Mouse (Mus musculus): ENCODE data around the gene Fam102b. TPM values are rescaled to one million over a fixed set of nuclear protein-coding genes. Genes with fewer than 3 reads are reported as not detected.

Fam102b gene
- polyA plus RNA-seq, 1 experiment from 2014 or later, result 8.2 TPM

DNA sequence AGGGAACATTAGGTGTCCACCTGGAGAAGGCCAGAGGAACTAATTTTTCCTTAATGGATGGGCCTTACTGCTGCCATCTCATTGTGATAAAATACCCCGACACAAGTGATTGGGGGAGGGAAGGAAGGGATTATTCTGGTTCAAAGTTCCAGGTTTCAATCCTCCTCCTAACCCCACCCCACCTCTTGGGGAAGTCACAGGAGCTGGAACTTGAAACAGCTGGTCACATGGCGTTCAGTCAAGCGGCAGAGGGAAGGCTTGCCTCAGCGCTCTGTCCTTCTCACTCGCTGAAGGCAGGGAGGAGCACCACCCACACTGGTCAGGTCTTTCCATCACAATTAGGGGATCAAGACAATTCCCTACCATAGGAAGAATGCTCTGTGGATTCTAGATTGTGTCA lies 88.7 kb downstream of the Fam102b start:
- TF ChIP-seq CTCF (IDR thresholded peaks at IDR 0.05; ENCODE audit: low read depth), result no peak
- H3K4me2 ChIP-seq (replicated peaks; ENCODE audit: low read depth), result no peak overlapping the region
- H3K27ac ChIP-seq (ENCODE audit: low read depth, low read length), result no peak overlapping the region
- no peaks in the 10 kb centered on the region for H3K4me1 ChIP-seq (replicated peaks; ENCODE audit: control insufficient read depth, insufficient read depth, low read length)
- no peaks in the 10 kb centered on the region; the same call in 1 of the 2 replicates for H3K27me3 ChIP-seq (replicated peaks; ENCODE audit: control insufficient read depth, insufficient read depth, low read length)
- H3K4me3 ChIP-seq (ENCODE audit: low read depth, low read length), result no peak overlapping the region
- no peaks in the 10 kb centered on the region for H3K36me3 ChIP-seq (ENCODE audit: control insufficient read depth, insufficient read depth)
- no peaks in the 10 kb centered on the region for H3K9me3 ChIP-seq (ENCODE audit: control insufficient read depth)
- ATAC-seq, result no peak
- no peak overlapping the region for H3K9ac ChIP-seq (ENCODE audit: low read depth, low read length)
- WGBS, result 90% methylated on average over 5 of the region's 5 CpGs

DNA sequence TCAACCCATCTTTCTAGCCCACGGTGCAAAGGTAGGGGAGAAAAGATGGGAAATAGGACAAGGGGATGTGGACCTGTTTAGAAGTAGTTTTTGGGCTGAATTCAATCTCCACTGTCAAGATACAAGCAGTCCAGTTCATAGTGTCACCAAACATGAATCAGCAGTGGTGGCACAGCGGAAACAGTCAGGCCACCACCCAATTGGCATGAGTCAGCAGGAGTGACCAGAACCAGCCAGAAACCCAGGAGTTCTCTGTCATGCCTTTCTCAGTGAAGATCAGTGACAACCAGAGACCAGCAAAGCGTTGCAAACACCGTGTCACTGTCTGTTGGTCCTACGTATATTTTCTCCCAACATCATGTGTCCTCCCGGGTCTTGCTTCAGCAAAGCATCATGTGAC lies 93.8 kb downstream of the Fam102b start:
- TF ChIP-seq CTCF (IDR thresholded peaks at IDR 0.05; ENCODE audit: low read depth), result no peak
- Histone ChIP-seq H3K27ac (ENCODE audit: low read depth, low read length) (no peak overlapping the region), H3K9me3 (ENCODE audit: control insufficient read depth) (0 out of 2 replicates have a peak, but pooled peaks cover 3% of the 10 kb centered on the region), H3K36me3 (ENCODE audit: control insufficient read depth, insufficient read depth) (no peaks in the 10 kb centered on the region), H3K27me3 (replicated peaks; ENCODE audit: control insufficient read depth, insufficient read depth, low read length) (no peaks in the 10 kb centered on the region), H3K4me3 (ENCODE audit: low read depth, low read length) (no peak overlapping the region), H3K4me2 (replicated peaks; ENCODE audit: low read depth) (no peak overlapping the region), H3K9ac (ENCODE audit: low read depth, low read length) (no peak overlapping the region), H3K4me1 (replicated peaks; ENCODE audit: control insufficient read depth, insufficient read depth, low read length) (no peaks in the 10 kb centered on the region)
- ATAC-seq, result no peak
- WGBS, result 93% methylated on average over 6 of the region's 6 CpGs

DNA sequence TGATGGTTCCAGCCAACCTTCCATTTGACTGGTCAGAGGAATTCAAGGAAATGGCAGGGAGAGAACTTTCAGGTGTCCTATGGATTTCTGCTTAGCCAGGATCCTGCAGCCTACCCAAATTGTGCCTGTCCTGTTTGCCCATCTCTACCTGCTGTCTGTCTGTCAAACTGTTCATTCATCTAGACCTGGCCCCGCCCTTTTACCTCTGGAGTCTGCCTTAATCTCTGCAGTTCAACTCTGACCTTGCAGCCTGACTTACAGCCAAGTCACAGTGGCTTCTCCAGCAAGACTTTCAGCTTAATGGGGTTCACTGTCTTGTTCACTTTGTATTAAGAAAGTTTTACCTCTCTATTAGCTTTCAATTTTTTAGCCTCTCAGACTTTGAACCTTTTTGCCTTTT lies 101.1 kb downstream of the Fam102b start:
- Histone ChIP-seq H3K4me3 (ENCODE audit: low read depth, low read length) (no peak overlapping the region), H3K9me3 (ENCODE audit: control insufficient read depth) (0 out of 2 replicates have a peak, but pooled peaks cover 3% of the 10 kb centered on the region), H3K27ac (ENCODE audit: low read depth, low read length) (no peak overlapping the region), H3K4me1 (replicated peaks; ENCODE audit: control insufficient read depth, insufficient read depth, low read length) (0 out of 2 replicates have a peak, but pooled peaks cover 3% of the 10 kb centered on the region), H3K4me2 (replicated peaks; ENCODE audit: low read depth) (no peak overlapping the region), H3K27me3 (replicated peaks; ENCODE audit: control insufficient read depth, insufficient read depth, low read length) (no peaks in the 10 kb centered on the region), H3K9ac (ENCODE audit: low read depth, low read length) (no peak overlapping the region), H3K36me3 (ENCODE audit: control insufficient read depth, insufficient read depth) (no peaks in the 10 kb centered on the region)
- 78% methylated on average over 1 of the region's 1 CpGs for WGBS
- TF ChIP-seq CTCF (IDR thresholded peaks at IDR 0.05; ENCODE audit: low read depth), result no peak
- ATAC-seq, result no peak; the same call in 1 of the 2 replicates

DNA sequence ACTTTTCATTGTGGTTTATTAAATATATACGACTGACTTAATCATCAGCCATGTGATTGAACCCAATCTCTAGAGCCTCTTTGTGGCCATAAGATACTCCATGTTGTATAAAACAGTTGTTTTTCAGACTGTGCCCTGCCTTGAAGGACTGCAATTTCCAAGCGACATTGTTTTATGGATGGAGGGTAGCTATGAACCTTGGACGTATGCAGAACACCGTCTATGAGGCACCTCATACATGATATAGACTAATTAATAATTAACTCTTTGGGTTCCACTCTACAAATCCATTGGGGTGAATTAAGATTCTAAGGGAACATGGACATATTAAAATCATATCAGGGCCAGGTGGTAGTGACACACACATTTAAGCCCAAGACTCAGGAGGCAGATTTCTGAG lies 101.7 kb downstream of the Fam102b start:
- Histone ChIP-seq H3K36me3 (ENCODE audit: control insufficient read depth, insufficient read depth) (no peaks in the 10 kb centered on the region), H3K27ac (ENCODE audit: low read depth, low read length) (0 out of 2 replicates have a peak overlapping the region, but pooled peaks have one; percentile 28), H3K4me2 (replicated peaks; ENCODE audit: low read depth) (no peak overlapping the region), H3K27me3 (replicated peaks; ENCODE audit: control insufficient read depth, insufficient read depth, low read length) (no peaks in the 10 kb centered on the region), H3K9ac (ENCODE audit: low read depth, low read length) (no peak overlapping the region), H3K4me3 (ENCODE audit: low read depth, low read length) (no peak overlapping the region), H3K4me1 (replicated peaks; ENCODE audit: control insufficient read depth, insufficient read depth, low read length) (0 out of 2 replicates have a peak, but pooled peaks cover 3% of the 10 kb centered on the region), H3K9me3 (ENCODE audit: control insufficient read depth) (0 out of 2 replicates have a peak, but pooled peaks cover 3% of the 10 kb centered on the region)
- TF ChIP-seq CTCF (IDR thresholded peaks at IDR 0.05; ENCODE audit: low read depth), result no peak
- ATAC-seq, result peak; percentile 73
- 46% methylated on average over 4 of the region's 4 CpGs for WGBS

DNA sequence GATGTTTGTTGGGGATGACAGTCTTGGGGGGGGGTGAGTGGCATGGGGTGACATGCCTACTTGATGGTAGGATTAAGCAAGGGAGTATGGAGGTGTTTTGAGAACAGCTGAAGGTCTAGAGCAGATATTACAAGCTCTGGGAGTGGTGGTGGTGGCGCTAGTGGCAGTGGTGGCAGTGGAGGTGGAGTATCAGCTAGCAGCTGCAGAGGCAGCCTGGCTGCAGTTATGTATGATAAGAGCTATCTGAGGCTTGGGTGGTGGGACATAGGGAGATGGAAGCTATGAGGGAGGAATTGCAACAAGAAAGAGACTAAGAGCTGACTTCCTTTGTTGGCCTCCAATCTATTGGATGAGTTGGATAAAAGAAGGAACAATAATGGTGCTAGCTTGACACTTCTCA lies 105.6 kb downstream of the Fam102b start:
- no peak overlapping the region for H3K4me3 ChIP-seq (ENCODE audit: low read depth, low read length)
- H3K4me1 ChIP-seq (replicated peaks; ENCODE audit: control insufficient read depth, insufficient read depth, low read length), result 0 out of 2 replicates have a peak, but pooled peaks cover 3% of the 10 kb centered on the region
- no peak for ATAC-seq
- H3K4me2 ChIP-seq (replicated peaks; ENCODE audit: low read depth), result no peak overlapping the region
- no peaks in the 10 kb centered on the region for H3K36me3 ChIP-seq (ENCODE audit: control insufficient read depth, insufficient read depth)
- H3K27me3 ChIP-seq (replicated peaks; ENCODE audit: control insufficient read depth, insufficient read depth, low read length), result no peaks in the 10 kb centered on the region
- no peaks in the 10 kb centered on the region for H3K9me3 ChIP-seq (ENCODE audit: control insufficient read depth)
- WGBS, result 75% methylated on average over 1 of the region's 1 CpGs
- no peak overlapping the region for H3K27ac ChIP-seq (ENCODE audit: low read depth, low read length)
- no peak overlapping the region for H3K9ac ChIP-seq (ENCODE audit: low read depth, low read length)
- no peak for TF ChIP-seq CTCF (IDR thresholded peaks at IDR 0.05; ENCODE audit: low read depth)

Small RNA genes within 50 kb of the gene (microRNA-seq; reads per million reads assigned to microRNA genes)
- gene Gm44384, result not detected

Other genes with a start within 250 kb of the Fam102b start
- gene Stxbp3, start 187.1 kb downstream of the Fam102b start, polyA plus RNA-seq (2015; fragmentation: Nextera tagmentation; extraction: Ambion mirVana), result 40.5 and 48.6 TPM in 2 replicates
- 0.05 TPM in 1 of 2 replicates, not detected in the other for gene Fndc7, start 137.6 kb downstream of the Fam102b start, polyA plus RNA-seq (2015; fragmentation: Nextera tagmentation; extraction: Ambion mirVana)
- gene Prpf38b, start 115.9 kb downstream of the Fam102b start, polyA plus RNA-seq (2015; fragmentation: Nextera tagmentation; extraction: Ambion mirVana), result 29.5 and 38.0 TPM in 2 replicates
- gene Henmt1, start 87.7 kb downstream of the Fam102b start, polyA plus RNA-seq (2015; fragmentation: Nextera tagmentation; extraction: Ambion mirVana), result 0.29 and 0.38 TPM in 2 replicates
- gene Gm9857, start 87.2 kb downstream of the Fam102b start, polyA plus RNA-seq (2015; fragmentation: Nextera tagmentation; extraction: Ambion mirVana), result not detected in 2 replicates
- not detected in 2 replicates for gene Slc25a54, start 52.9 kb upstream of the Fam102b start, polyA plus RNA-seq (2015; fragmentation: Nextera tagmentation; extraction: Ambion mirVana)
- 18.7 and 20.9 TPM in 2 replicates for gene Slc25a24, start 95.5 kb upstream of the Fam102b start, polyA plus RNA-seq (2015; fragmentation: Nextera tagmentation; extraction: Ambion mirVana)